Mouse (Mus musculus): ENCODE measurements around the gene Tacc2. TPM values are rescaled to one million over a fixed set of nuclear protein-coding genes. Genes with fewer than 3 reads are reported as not detected.
"Not testable (repeated sequence)": the region's sequence is repeated elsewhere in the genome, so short reads cannot be mapped to it uniquely, and the experiment has no call there.

The Tacc2 gene
- polyA plus RNA-seq, 1 experiment from 2014 or later: 72.4 TPM

- H3K4me1 ChIP-seq (ENCODE audit: control insufficient read depth, insufficient read depth, low read length): peaks cover 8% of the 10 kb centered on the region
- no peak overlapping the region for H3K27ac ChIP-seq (replicated peaks; ENCODE audit: low read depth, low read length)
- H3K4me2 ChIP-seq (ENCODE audit: low read length): no peak overlapping the region
- no peaks in the 10 kb centered on the region for H3K27me3 ChIP-seq (ENCODE audit: control insufficient read depth, insufficient read depth, low read length)
- no peaks in the 10 kb centered on the region for H3K36me3 ChIP-seq (ENCODE audit: control insufficient read depth, insufficient read depth, low read length)
- ATAC-seq (ENCODE audit: low FRiP score, low TSS enrichment): no peak
- H3K9ac ChIP-seq (replicated peaks; ENCODE audit: low read length): no peak overlapping the region
- no peaks in the 10 kb centered on the region for H3K9me3 ChIP-seq (ENCODE audit: control insufficient read depth, low read length)
- DNase-seq: no peak
- no peak overlapping the region for H3K4me3 ChIP-seq (replicated peaks; ENCODE audit: low read depth, low read length)
- 94% methylated on average over 8 of the region's 8 CpGs for WGBS
Observed at GRCm38 (mm10) chr7:130656965-130657364, 79.7 kb downstream of the Tacc2 start.

- Histone ChIP-seq H3K9ac (replicated peaks; ENCODE audit: low read length) (no peak overlapping the region), H3K4me1 (ENCODE audit: control insufficient read depth, insufficient read depth, low read length) (peaks cover 6% of the 10 kb centered on the region), H3K9me3 (ENCODE audit: control insufficient read depth, low read length) (no peaks in the 10 kb centered on the region), H3K4me2 (ENCODE audit: low read length) (no peak overlapping the region), H3K27me3 (ENCODE audit: control insufficient read depth, insufficient read depth, low read length) (no peaks in the 10 kb centered on the region), H3K27ac (replicated peaks; ENCODE audit: low read depth, low read length) (no peak overlapping the region), H3K4me3 (replicated peaks; ENCODE audit: low read depth, low read length) (no peak overlapping the region), H3K36me3 (ENCODE audit: control insufficient read depth, insufficient read depth, low read length) (no peaks in the 10 kb centered on the region)
- WGBS: 88% methylated on average over 13 of the region's 13 CpGs
- ATAC-seq (ENCODE audit: low FRiP score, low TSS enrichment): no peak
- no peak for DNase-seq
Observed at GRCm38 (mm10) chr7:130657751-130658150, 80.5 kb downstream of the Tacc2 start.

- no peaks in the 10 kb centered on the region for H3K27me3 ChIP-seq (ENCODE audit: control insufficient read depth, insufficient read depth, low read length)
- H3K4me1 ChIP-seq (ENCODE audit: control insufficient read depth, insufficient read depth, low read length): peaks cover 2% of the 10 kb centered on the region; the same call in 1 of the 2 replicates
- no peak overlapping the region for H3K27ac ChIP-seq (replicated peaks; ENCODE audit: low read depth, low read length)
- 95% methylated on average over 5 of the region's 5 CpGs for WGBS
- no peaks in the 10 kb centered on the region for H3K9me3 ChIP-seq (ENCODE audit: control insufficient read depth, low read length)
- H3K4me3 ChIP-seq (replicated peaks; ENCODE audit: low read depth, low read length): no peak overlapping the region
- DNase-seq (no peak), ATAC-seq (ENCODE audit: low FRiP score, low TSS enrichment) (no peak)
- H3K4me2 ChIP-seq (ENCODE audit: low read length): no peak overlapping the region
- H3K36me3 ChIP-seq (ENCODE audit: control insufficient read depth, insufficient read depth, low read length): no peaks in the 10 kb centered on the region
- no peak overlapping the region for H3K9ac ChIP-seq (replicated peaks; ENCODE audit: low read length)
Observed at GRCm38 (mm10) chr7:130659129-130659528, 81.9 kb downstream of the Tacc2 start.

- no peaks in the 10 kb centered on the region for H3K4me1 ChIP-seq (ENCODE audit: control insufficient read depth, insufficient read depth, low read length)
- no peaks in the 10 kb centered on the region for H3K36me3 ChIP-seq (ENCODE audit: control insufficient read depth, insufficient read depth, low read length)
- DNase-seq (no peak), ATAC-seq (ENCODE audit: low FRiP score, low TSS enrichment) (no peak)
- WGBS: 41% methylated on average over 5 of the region's 5 CpGs
- H3K27ac ChIP-seq (replicated peaks; ENCODE audit: low read depth, low read length): no peak overlapping the region
- no peak overlapping the region for H3K4me3 ChIP-seq (replicated peaks; ENCODE audit: low read depth, low read length)
- no peaks in the 10 kb centered on the region for H3K9me3 ChIP-seq (ENCODE audit: control insufficient read depth, low read length)
- no peak overlapping the region for H3K4me2 ChIP-seq (ENCODE audit: low read length)
- no peak overlapping the region for H3K9ac ChIP-seq (replicated peaks; ENCODE audit: low read length)
- H3K27me3 ChIP-seq (ENCODE audit: control insufficient read depth, insufficient read depth, low read length): no peaks in the 10 kb centered on the region
Observed at GRCm38 (mm10) chr7:130662250-130662649, 85.0 kb downstream of the Tacc2 start.

GRCm38 (mm10) chr7:130662869-130663268 lies 85.6 kb downstream of the Tacc2 start:
- no peak overlapping the region for H3K9ac ChIP-seq (replicated peaks; ENCODE audit: low read length)
- H3K4me2 ChIP-seq (ENCODE audit: low read length): no peak overlapping the region
- no peak overlapping the region for H3K4me3 ChIP-seq (replicated peaks; ENCODE audit: low read depth, low read length)
- no peaks in the 10 kb centered on the region for H3K27me3 ChIP-seq (ENCODE audit: control insufficient read depth, insufficient read depth, low read length)
- ATAC-seq (ENCODE audit: low FRiP score, low TSS enrichment) (no peak), DNase-seq (no peak)
- no peaks in the 10 kb centered on the region for H3K4me1 ChIP-seq (ENCODE audit: control insufficient read depth, insufficient read depth, low read length)
- no peak overlapping the region for H3K27ac ChIP-seq (replicated peaks; ENCODE audit: low read depth, low read length)
- no peaks in the 10 kb centered on the region for H3K36me3 ChIP-seq (ENCODE audit: control insufficient read depth, insufficient read depth, low read length)
- 58% methylated on average over 4 of the region's 4 CpGs for WGBS
- no peaks in the 10 kb centered on the region for H3K9me3 ChIP-seq (ENCODE audit: control insufficient read depth, low read length)

- over 99% methylated on average over 5 of the region's 5 CpGs for WGBS
- Histone ChIP-seq H3K27ac (replicated peaks; ENCODE audit: low read depth, low read length) (no peak overlapping the region), H3K36me3 (ENCODE audit: control insufficient read depth, insufficient read depth, low read length) (no peaks in the 10 kb centered on the region), H3K4me3 (replicated peaks; ENCODE audit: low read depth, low read length) (no peak overlapping the region), H3K9ac (replicated peaks; ENCODE audit: low read length) (no peak overlapping the region), H3K4me2 (ENCODE audit: low read length) (no peak overlapping the region), H3K27me3 (ENCODE audit: control insufficient read depth, insufficient read depth, low read length) (no peaks in the 10 kb centered on the region), H3K9me3 (ENCODE audit: control insufficient read depth, low read length) (no peaks in the 10 kb centered on the region), H3K4me1 (ENCODE audit: control insufficient read depth, insufficient read depth, low read length) (peaks cover 10% of the 10 kb centered on the region)
- DNase-seq (no peak), ATAC-seq (ENCODE audit: low FRiP score, low TSS enrichment) (no peak)
Observed at GRCm38 (mm10) chr7:130664037-130664436, 86.8 kb downstream of the Tacc2 start.

- no peak overlapping the region for H3K27ac ChIP-seq (replicated peaks; ENCODE audit: low read depth, low read length)
- H3K4me1 ChIP-seq (ENCODE audit: control insufficient read depth, insufficient read depth, low read length): peaks cover 15% of the 10 kb centered on the region
- ATAC-seq (ENCODE audit: low FRiP score, low TSS enrichment): no peak
- no peak overlapping the region for H3K9ac ChIP-seq (replicated peaks; ENCODE audit: low read length)
- H3K36me3 ChIP-seq (ENCODE audit: control insufficient read depth, insufficient read depth, low read length): no peaks in the 10 kb centered on the region
- no peak overlapping the region for H3K4me2 ChIP-seq (ENCODE audit: low read length)
- no peak overlapping the region for H3K4me3 ChIP-seq (replicated peaks; ENCODE audit: low read depth, low read length)
- no peaks in the 10 kb centered on the region for H3K27me3 ChIP-seq (ENCODE audit: control insufficient read depth, insufficient read depth, low read length)
- DNase-seq: no peak
- H3K9me3 ChIP-seq (ENCODE audit: control insufficient read depth, low read length): no peaks in the 10 kb centered on the region
- WGBS: 90% methylated on average over 5 of the region's 5 CpGs
Observed at GRCm38 (mm10) chr7:130664629-130665028, 87.4 kb downstream of the Tacc2 start.

GRCm38 (mm10) chr7:130665358-130665757 lies 88.1 kb downstream of the Tacc2 start:
- WGBS: 97% methylated on average over 9 of the region's 9 CpGs
- DNase-seq (no peak), ATAC-seq (ENCODE audit: low FRiP score, low TSS enrichment) (no peak)
- Histone ChIP-seq H3K27me3 (ENCODE audit: control insufficient read depth, insufficient read depth, low read length) (no peaks in the 10 kb centered on the region), H3K27ac (replicated peaks; ENCODE audit: low read depth, low read length) (no peak overlapping the region), H3K36me3 (ENCODE audit: control insufficient read depth, insufficient read depth, low read length) (no peaks in the 10 kb centered on the region), H3K4me1 (ENCODE audit: control insufficient read depth, insufficient read depth, low read length) (peaks cover 18% of the 10 kb centered on the region), H3K4me2 (ENCODE audit: low read length) (no peak overlapping the region), H3K9ac (replicated peaks; ENCODE audit: low read length) (no peak overlapping the region), H3K9me3 (ENCODE audit: control insufficient read depth, low read length) (no peaks in the 10 kb centered on the region), H3K4me3 (replicated peaks; ENCODE audit: low read depth, low read length) (no peak overlapping the region)

GRCm38 (mm10) chr7:130668013-130668412 lies 90.8 kb downstream of the Tacc2 start:
- not testable (repeated sequence) for H3K4me2 ChIP-seq (ENCODE audit: low read length); DNase-seq; H3K9ac ChIP-seq (replicated peaks; ENCODE audit: low read length); H3K9me3 ChIP-seq (ENCODE audit: control insufficient read depth, low read length); H3K27me3 ChIP-seq (ENCODE audit: control insufficient read depth, insufficient read depth, low read length); H3K27ac ChIP-seq (replicated peaks; ENCODE audit: low read depth, low read length); H3K4me3 ChIP-seq (replicated peaks; ENCODE audit: low read depth, low read length); ATAC-seq (ENCODE audit: low FRiP score, low TSS enrichment); H3K36me3 ChIP-seq (ENCODE audit: control insufficient read depth, insufficient read depth, low read length)
- 85% methylated on average over 1 of the region's 1 CpGs for WGBS
- peaks cover 18% of the 10 kb centered on the region for H3K4me1 ChIP-seq (ENCODE audit: control insufficient read depth, insufficient read depth, low read length)
